ENCODE assay signal across 22 mouse cellular contexts in the genomic region with DNA sequence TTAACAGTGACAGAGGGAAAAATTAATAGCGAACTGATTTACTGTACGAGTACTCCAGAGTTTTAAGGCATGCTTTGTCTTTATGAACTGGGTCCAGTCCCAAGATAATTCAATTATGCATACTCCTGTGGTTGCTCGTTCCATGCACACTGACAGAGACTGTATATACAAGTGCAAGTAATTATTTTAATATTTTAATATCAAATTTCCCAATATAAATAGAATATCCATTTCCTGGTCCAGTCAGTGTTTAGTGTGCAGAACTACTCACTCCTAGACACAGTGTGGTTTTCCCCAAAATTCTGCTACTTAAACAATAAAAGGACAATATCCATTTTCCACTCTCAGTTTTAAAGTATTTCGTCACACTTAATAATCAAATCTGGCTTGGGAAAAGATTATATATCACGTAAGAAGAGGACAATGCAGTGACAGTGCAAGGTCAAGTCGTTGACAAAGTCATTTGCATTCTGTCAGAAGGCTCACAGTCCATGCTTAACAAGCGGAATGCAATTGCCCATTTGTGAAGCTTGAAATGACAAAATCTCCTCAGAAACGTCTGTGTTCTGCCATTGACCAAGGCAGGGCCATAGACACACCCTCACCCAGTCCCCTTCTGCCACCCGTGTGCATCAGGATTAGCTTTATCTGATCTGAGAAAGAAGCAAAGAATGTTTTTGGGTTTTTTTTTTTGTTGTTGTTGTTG.
DNase-seq lines count a peak whose midpoint lies in the region; ATAC-seq lines count a peak whose summit lies in the region.
"Had no signal": no experiment of that assay in that cellular context is flagged by ENCODE, and none has a peak within 500 bp of the region (broad histone marks: within the 10 kb centered on the region; RNA-seq: fewer than 3 reads in every experiment).

No protein-coding gene starts in this region.

- no peaks in the 10 kb centered on the region for H3K36me3 ChIP-seq in midbrain, embryonic 11.5 days (ENCODE audit: control insufficient read depth, insufficient read depth, low read length)
- no peaks in the 10 kb centered on the region for H3K36me3 ChIP-seq in midbrain, embryonic 15.5 days (replicated peaks)
- no peaks in the 10 kb centered on the region for H3K36me3 ChIP-seq in forebrain, embryonic 16.5 days (ENCODE audit: control insufficient read depth, insufficient read depth)
- no peaks in the 10 kb centered on the region for H3K36me3 ChIP-seq in midbrain, embryonic 16.5 days (ENCODE audit: control insufficient read depth, insufficient read depth, low read length)
- H3K36me3 ChIP-seq: intestine, embryonic 15.5 days; limb, embryonic 12.5 days; liver, embryonic 13.5 days; neural tube, embryonic 13.5 days had no signal

- ATAC-seq in midbrain, embryonic 11.5 days (ENCODE audit: low FRiP score) = peak; percentile 83
- no peak for ATAC-seq in midbrain, embryonic 15.5 days (replicated peaks)
- 0 out of 2 replicates have a peak, but pooled peaks have one; percentile 18 for ATAC-seq in forebrain, embryonic 16.5 days
- peak; percentile 45; the same call in 1 of the 2 replicates for ATAC-seq in midbrain, embryonic 16.5 days
- ATAC-seq: activated CD4-positive, CD25-positive, alpha-beta regulatory T cell, adult 4 months; CD4-positive, CD25-positive, alpha-beta regulatory T cell, adult 4 months; intestine, embryonic 15.5 days had no signal

- no peaks in the 10 kb centered on the region for H3K9me3 ChIP-seq in midbrain, embryonic 11.5 days (ENCODE audit: control insufficient read depth, low read length)
- no peaks in the 10 kb centered on the region for H3K9me3 ChIP-seq in midbrain, embryonic 15.5 days
- no peaks in the 10 kb centered on the region for H3K9me3 ChIP-seq in forebrain, embryonic 16.5 days (ENCODE audit: control insufficient read depth, low read length)
- no peaks in the 10 kb centered on the region for H3K9me3 ChIP-seq in midbrain, embryonic 16.5 days (replicated peaks; ENCODE audit: control insufficient read depth, low read length, poor library complexity, severe bottlenecking)
- H3K9me3 ChIP-seq: intestine, embryonic 15.5 days; limb, embryonic 12.5 days; liver, embryonic 13.5 days; neural tube, embryonic 13.5 days had no signal

- WGBS in midbrain, embryonic 11.5 days = 52% methylated on average over 9 of the region's 9 CpGs
- WGBS in midbrain, embryonic 15.5 days = 33% methylated on average over 9 of the region's 9 CpGs
- 39% methylated on average over 9 of the region's 9 CpGs for WGBS in forebrain, embryonic 16.5 days
- WGBS in midbrain, embryonic 16.5 days = 40% methylated on average over 9 of the region's 9 CpGs

- no peak overlapping the region for H3K9ac ChIP-seq in midbrain, embryonic 11.5 days (ENCODE audit: low read length)
- no peak overlapping the region for H3K9ac ChIP-seq in midbrain, embryonic 15.5 days
- no peak overlapping the region for H3K9ac ChIP-seq in forebrain, embryonic 16.5 days (replicated peaks; ENCODE audit: low read depth, low read length)
- no peak overlapping the region for H3K9ac ChIP-seq in midbrain, embryonic 16.5 days (ENCODE audit: low read depth, low read length)
- H3K9ac ChIP-seq: intestine, embryonic 15.5 days; limb, embryonic 12.5 days; liver, embryonic 13.5 days; lung, embryonic 14.5 days; neural tube, embryonic 13.5 days had no signal

- no peak overlapping the region for H3K4me3 ChIP-seq in midbrain, embryonic 11.5 days (ENCODE audit: low read depth, low read length)
- H3K4me3 ChIP-seq in midbrain, embryonic 15.5 days = no peak overlapping the region
- H3K4me3 ChIP-seq in forebrain, embryonic 16.5 days (replicated peaks; ENCODE audit: low read length) = no peak overlapping the region
- H3K4me3 ChIP-seq in midbrain, embryonic 16.5 days (ENCODE audit: low read depth, low read length) = no peak overlapping the region
- H3K4me3 ChIP-seq: erythroblast, embryonic 14.5 days; heart, adult 2 months; intestine, embryonic 15.5 days; limb, embryonic 12.5 days; liver, embryonic 13.5 days; neural tube, embryonic 13.5 days had no signal

- DNase-seq in embryo, embryonic 10 days (ENCODE audit: low spot score) = peak; percentile 47
- no peak for DNase-seq in embryo, embryonic 9.5 days (ENCODE audit: extremely low spot score)
- no peak for DNase-seq in midbrain, embryonic 11.5 days (ENCODE audit: low spot score, missing footprints)
- no peak for DNase-seq in spleen, postnatal 14 days (ENCODE audit: low spot score in 2 of 2)
- no peak for DNase-seq in urinary bladder, adult 2 months (ENCODE audit: low spot score)
- DNase-seq: adrenal gland, postnatal 10 days; gastrocnemius, postnatal 25 days; heart, adult 2 months; heart, postnatal 36 days; liver, embryonic 13.5 days; lung, embryonic 14.5 days; lung, postnatal 4 days had no signal

- H3K27ac ChIP-seq in midbrain, embryonic 11.5 days (ENCODE audit: low read depth, low read length) = no peak overlapping the region
- no peak overlapping the region for H3K27ac ChIP-seq in midbrain, embryonic 15.5 days
- H3K27ac ChIP-seq in forebrain, embryonic 16.5 days (ENCODE audit: low read length) = no peak overlapping the region
- H3K27ac ChIP-seq in midbrain, embryonic 16.5 days (ENCODE audit: low read length) = no peak overlapping the region
- H3K27ac ChIP-seq: heart, adult 2 months; intestine, embryonic 15.5 days; limb, embryonic 12.5 days; liver, embryonic 13.5 days; neural tube, embryonic 13.5 days; stomach, postnatal 0 days had no signal

- H3K4me2 ChIP-seq in midbrain, embryonic 11.5 days = no peak overlapping the region
- H3K4me2 ChIP-seq in midbrain, embryonic 15.5 days = no peak overlapping the region
- no peak overlapping the region for H3K4me2 ChIP-seq in forebrain, embryonic 16.5 days (ENCODE audit: low read length)
- H3K4me2 ChIP-seq in midbrain, embryonic 16.5 days (ENCODE audit: low read length) = no peak overlapping the region
- H3K4me2 ChIP-seq: intestine, embryonic 15.5 days; limb, embryonic 12.5 days; liver, embryonic 13.5 days; lung, embryonic 14.5 days; neural tube, embryonic 13.5 days had no signal

- H3K27me3 ChIP-seq in midbrain, embryonic 11.5 days (ENCODE audit: control insufficient read depth, insufficient read depth, low read length) = no peaks in the 10 kb centered on the region
- no peaks in the 10 kb centered on the region for H3K27me3 ChIP-seq in midbrain, embryonic 15.5 days (replicated peaks)
- no peaks in the 10 kb centered on the region for H3K27me3 ChIP-seq in forebrain, embryonic 16.5 days (replicated peaks; ENCODE audit: control insufficient read depth, insufficient read depth, low read length)
- no peaks in the 10 kb centered on the region for H3K27me3 ChIP-seq in midbrain, embryonic 16.5 days (ENCODE audit: control insufficient read depth, insufficient read depth, low read depth, low read length)
- H3K27me3 ChIP-seq: intestine, embryonic 15.5 days; limb, embryonic 12.5 days; liver, embryonic 13.5 days; neural tube, embryonic 13.5 days had no signal

- H3K4me1 ChIP-seq in midbrain, embryonic 11.5 days (ENCODE audit: control insufficient read depth, insufficient read depth, low read length) = peaks cover 3% of the 10 kb centered on the region; the same call in 1 of the 2 replicates
- H3K4me1 ChIP-seq in midbrain, embryonic 15.5 days = peaks cover 9% of the 10 kb centered on the region; the same call in 1 of the 2 replicates
- H3K4me1 ChIP-seq in forebrain, embryonic 16.5 days (replicated peaks; ENCODE audit: control insufficient read depth, insufficient read depth, low read length) = peaks cover 4% of the 10 kb centered on the region
- 0 out of 2 replicates have a peak, but pooled peaks cover 2% of the 10 kb centered on the region for H3K4me1 ChIP-seq in midbrain, embryonic 16.5 days (ENCODE audit: control insufficient read depth, insufficient read depth, low read length)
- H3K4me1 ChIP-seq: intestine, embryonic 15.5 days; limb, embryonic 12.5 days; liver, embryonic 13.5 days had no signal
